Mouse (Mus musculus) MEL (cell line): ENCODE data around the gene Pi4kb.
"Not testable (repeated sequence)": the region's sequence is repeated elsewhere in the genome, so short reads cannot be mapped to it uniquely, and the experiment has no call there.

Experiments
- CTCF ChIP-seq, 3 experiments: IDR thresholded peaks in 2 of 3; conservative IDR thresholded peaks in 1 of 3; 2 replicates each; pipeline ENCODE4 v1.5.1; 2011 to 2012; ENCODE audit warnings: low read length in 3 of 3, low read depth in 2 of 3, mild to moderate bottlenecking in 2 of 3, improper control_type of control experiment in 1 of 3, inconsistent platforms in 1 of 3, mixed read lengths in 1 of 3, moderate library complexity in 1 of 3; ENCODE audit not compliant: control insufficient read depth in 1 of 3, insufficient read depth in 1 of 3, poor library complexity in 1 of 3, severe bottlenecking in 1 of 3
- ELF1 ChIP-seq: IDR thresholded peaks from 2 replicates; pipeline ENCODE4 v1.6.1; 2014; ENCODE audit warnings: low read depth, mild to moderate bottlenecking, inconsistent platforms, low read length, improper control_type of control experiment, moderate library complexity
- GATA1 ChIP-seq: IDR thresholded peaks from 2 replicates; pipeline ENCODE4 v1.6.1; 2011; ENCODE audit warnings: low read depth, low read length, improper control_type of control experiment
- MAX ChIP-seq: IDR thresholded peaks from 2 replicates; pipeline ENCODE4 v1.6.1; 2011; ENCODE audit warnings: low read length, improper control_type of control experiment
- MYC ChIP-seq: IDR thresholded peaks from 2 replicates; pipeline ENCODE4 v1.6.1; 2011; ENCODE audit warnings: low read depth, mild to moderate bottlenecking, low read length, improper control_type of control experiment, moderate library complexity
- POLR2AphosphoS5 ChIP-seq: IDR thresholded peaks from 2 replicates; pipeline ENCODE4 v1.6.1; 2012; ENCODE audit warnings: low read depth, borderline replicate concordance, mild to moderate bottlenecking, inconsistent platforms, low read length, moderate library complexity, mixed read lengths

- TF ChIP-seq ELF1; POLR2AphosphoS5; GATA1; MAX; MYC; CTCF (IDR thresholded peaks at IDR 0.05 in 2 of 3, conservative IDR thresholded peaks at IDR 0.05 in 1 of 3; ENCODE audit: control insufficient read depth in 1 of 3, insufficient read depth in 1 of 3, low read depth in 2 of 3, low read length in 3 of 3, poor library complexity in 1 of 3, severe bottlenecking in 1 of 3): not testable (repeated sequence)
Measured at GRCm38 (mm10) chr3:95020956-95021355, 46.4 kb downstream of the Pi4kb start.
